Mouse (Mus musculus) midbrain, embryonic 12.5 days (tissue): ENCODE measurements around the gene Slc25a10. TPM values are rescaled to one million over a fixed set of nuclear protein-coding genes. Genes with fewer than 3 reads are reported as not detected.
A peak's percentile ranks its signal among the peaks of the same experiment; 100 is the strongest.

ENCODE experiments used
- ATAC-seq: fragments of 200-750 bp; cut with Nextera tagmentation; 2 replicates; pipeline ENCODE4 v1.8.0; 2017; ENCODE audit warnings: low read depth, moderate TSS enrichment, moderate library complexity; ENCODE audit not compliant: low FRiP score
- H3K27ac ChIP-seq: fragments of 300-500 bp; sonication (generic); replicated peaks from 2 replicates; pipeline ENCODE4 v1.5.1; 2016; ENCODE audit warnings: mild to moderate bottlenecking
- H3K27me3 ChIP-seq: fragments of 300-500 bp; sonication (generic); 2 replicates; pipeline ENCODE4 v1.6.1; 2016; ENCODE audit warnings: mild to moderate bottlenecking
- H3K36me3 ChIP-seq: fragments of 300-500 bp; sonication (generic); 2 replicates; pipeline ENCODE4 v1.6.1; 2016
- H3K4me1 ChIP-seq: fragments of 300-500 bp; sonication (generic); 2 replicates; pipeline ENCODE4 v1.6.1; 2016
- H3K4me2 ChIP-seq: fragments of 300-500 bp; sonication (generic); replicated peaks from 2 replicates; pipeline ENCODE4 v1.6.1; 2016; ENCODE audit warnings: mild to moderate bottlenecking, moderate library complexity
- H3K4me3 ChIP-seq: fragments of 300-500 bp; sonication (generic); 2 replicates; pipeline ENCODE4 v1.5.1; 2016; ENCODE audit warnings: mild to moderate bottlenecking
- H3K9ac ChIP-seq: fragments of 300-500 bp; sonication (generic); replicated peaks from 2 replicates; pipeline ENCODE4 v1.6.1; 2016; ENCODE audit warnings: mild to moderate bottlenecking, moderate library complexity
- H3K9me3 ChIP-seq: fragments of 300-500 bp; sonication (generic); 2 replicates; pipeline ENCODE4 v1.6.1; 2016; ENCODE audit warnings: mild to moderate bottlenecking
- WGBS: fragments of 180-500 bp; shearing (Covaris S2); methylation state at CpG from one replicate; pipeline ENCODE4 v1.1.7; 2016; 5-methylcytosine and 5-hydroxymethylcytosine counted together
- polyA plus RNA-seq: library from polyadenylated mRNA; unstranded; fragments of >200 nt; fragmentation: Nextera tagmentation; extraction: Ambion mirVana; gene quantifications from 2 replicates; pipeline ENCODE4 v1.2.1, GENCODE M21; 2016

Gene Slc25a10
- polyA plus RNA-seq, 1 experiment from 2014 or later = 37.7 TPM

DNA sequence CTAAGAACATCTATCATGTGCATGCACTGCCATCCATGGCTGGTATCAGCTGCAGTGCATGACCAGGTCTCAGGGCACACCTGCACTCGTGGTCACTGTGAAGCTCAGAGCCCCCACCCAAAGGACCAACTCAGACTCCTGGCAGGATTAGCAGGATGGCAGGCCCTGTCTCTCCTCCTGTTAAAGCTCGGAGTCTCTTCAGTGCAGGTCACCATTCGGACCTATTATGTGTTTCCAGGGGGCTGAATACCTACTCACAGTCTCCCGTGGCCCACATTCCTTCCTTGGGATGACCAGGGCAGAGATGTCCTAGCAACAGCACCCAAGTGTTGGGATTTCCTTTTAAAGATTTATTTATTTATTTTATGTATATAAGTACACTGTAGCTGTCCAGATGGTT lies 25.5 kb downstream of the Slc25a10 start:
- 64% methylated on average over 4 of the region's 4 CpGs for WGBS
- H3K4me1 ChIP-seq = no peaks in the 10 kb centered on the region
- no peak overlapping the region for H3K4me3 ChIP-seq
- no peak for ATAC-seq
- no peak overlapping the region for H3K4me2 ChIP-seq
- no peak overlapping the region for H3K27ac ChIP-seq
- peaks cover 14% of the 10 kb centered on the region; the same call in 1 of the 2 replicates for H3K27me3 ChIP-seq
- no peaks in the 10 kb centered on the region for H3K36me3 ChIP-seq
- no peak overlapping the region for H3K9ac ChIP-seq
- H3K9me3 ChIP-seq = no peaks in the 10 kb centered on the region

DNA sequence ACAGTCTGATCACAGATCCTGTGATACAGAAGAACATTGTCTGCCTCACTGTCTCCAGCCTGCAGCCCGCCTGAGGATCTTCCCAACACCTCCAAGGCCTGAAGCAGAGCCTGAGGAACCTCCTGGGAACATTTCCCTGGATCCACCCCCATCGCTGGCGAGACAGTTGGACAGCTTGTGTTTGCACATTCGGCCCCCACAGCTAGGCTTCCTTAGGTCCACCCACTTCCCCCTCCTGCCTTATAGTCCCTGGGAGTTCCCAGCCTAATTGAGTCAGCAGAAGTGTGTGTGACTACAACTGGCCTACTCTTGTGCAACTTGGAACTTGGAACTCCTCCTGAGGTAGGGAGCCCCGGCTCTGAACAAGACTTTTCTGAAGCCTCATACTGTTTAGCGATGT lies 26.4 kb downstream of the Slc25a10 start:
- Histone ChIP-seq H3K9ac (no peak overlapping the region), H3K27ac (no peak overlapping the region), H3K36me3 (no peaks in the 10 kb centered on the region), H3K4me1 (no peaks in the 10 kb centered on the region), H3K4me3 (no peak overlapping the region), H3K4me2 (no peak overlapping the region), H3K27me3 (peaks cover 14% of the 10 kb centered on the region; the same call in 1 of the 2 replicates), H3K9me3 (no peaks in the 10 kb centered on the region)
- ATAC-seq = no peak
- WGBS = 68% methylated on average over 6 of the region's 6 CpGs

DNA sequence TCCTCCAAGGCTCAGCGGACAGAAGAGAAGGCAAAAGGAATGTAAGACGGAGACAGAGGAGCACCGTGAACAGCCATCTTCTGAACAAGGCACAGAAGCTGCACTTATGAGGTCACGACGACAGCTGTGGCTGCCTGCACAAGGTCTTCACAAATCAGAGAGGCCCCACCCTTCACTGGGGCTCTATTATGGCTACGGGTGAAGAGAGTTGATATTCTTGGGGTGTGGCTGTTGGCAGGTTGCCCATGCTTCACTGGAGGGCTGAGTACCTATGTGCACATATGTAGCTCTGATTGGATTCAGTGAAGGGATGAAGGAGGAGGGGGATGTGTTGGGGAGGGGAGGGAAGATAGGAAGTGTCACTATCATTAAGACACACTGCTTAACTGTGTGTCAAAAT lies 26.9 kb downstream of the Slc25a10 start:
- Histone ChIP-seq H3K27ac (no peak overlapping the region), H3K9me3 (no peaks in the 10 kb centered on the region), H3K4me2 (no peak overlapping the region), H3K9ac (no peak overlapping the region), H3K4me3 (no peak overlapping the region), H3K4me1 (no peaks in the 10 kb centered on the region), H3K27me3 (peaks cover 14% of the 10 kb centered on the region; the same call in 1 of the 2 replicates), H3K36me3 (no peaks in the 10 kb centered on the region)
- 85% methylated on average over 6 of the region's 6 CpGs for WGBS
- no peak for ATAC-seq

DNA sequence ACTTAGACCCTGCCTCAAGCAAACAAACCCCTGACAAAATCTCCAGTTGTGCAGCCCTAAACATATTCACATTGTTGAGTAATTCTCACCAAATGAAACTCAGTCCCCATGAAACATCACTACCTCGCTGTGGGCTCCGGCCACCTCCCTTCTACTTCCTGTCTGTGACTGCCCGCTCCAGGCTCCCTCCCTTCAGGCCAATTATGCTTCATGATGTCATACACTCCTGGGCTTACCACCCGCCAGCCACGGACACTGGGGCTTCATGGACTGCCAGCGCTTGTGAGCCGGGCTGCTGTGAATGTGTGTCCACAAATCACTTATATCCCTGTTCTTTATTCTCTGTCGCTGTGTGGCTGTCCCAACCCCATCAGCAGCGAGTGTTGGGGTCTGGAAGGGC lies 28.1 kb downstream of the Slc25a10 start:
- H3K4me1 ChIP-seq = no peaks in the 10 kb centered on the region
- no peaks in the 10 kb centered on the region; the same call in 1 of the 2 replicates for H3K9me3 ChIP-seq
- no peak overlapping the region for H3K4me3 ChIP-seq
- no peak overlapping the region for H3K27ac ChIP-seq
- H3K9ac ChIP-seq = no peak overlapping the region
- WGBS = 61% methylated on average over 9 of the region's 9 CpGs
- H3K27me3 ChIP-seq = peaks cover 14% of the 10 kb centered on the region; the same call in 1 of the 2 replicates
- no peak for ATAC-seq
- no peak overlapping the region for H3K4me2 ChIP-seq
- H3K36me3 ChIP-seq = no peaks in the 10 kb centered on the region

DNA sequence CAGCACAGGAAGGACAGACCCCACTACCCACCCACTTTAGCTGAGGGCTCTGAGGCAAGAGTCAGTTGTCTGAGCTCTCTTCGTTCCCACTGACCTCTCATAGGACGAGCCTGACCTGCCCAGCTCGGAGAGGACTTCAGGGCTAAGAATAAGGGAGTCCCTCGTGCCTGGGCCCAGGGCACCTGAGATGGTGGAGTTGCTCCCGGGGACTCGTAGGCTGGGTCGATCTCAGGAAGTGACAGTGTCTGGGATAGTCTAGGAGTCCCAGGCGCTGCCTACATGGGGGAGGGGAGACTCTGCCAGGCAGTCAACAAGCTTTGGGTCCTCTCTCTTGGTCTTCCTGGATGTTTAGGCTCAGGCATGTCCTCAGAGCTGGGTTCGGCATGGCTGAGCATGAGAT lies 28.9 kb downstream of the Slc25a10 start:
- Histone ChIP-seq H3K4me1 (no peaks in the 10 kb centered on the region), H3K27ac (no peak overlapping the region), H3K9ac (no peak overlapping the region), H3K9me3 (no peaks in the 10 kb centered on the region; the same call in 1 of the 2 replicates), H3K36me3 (no peaks in the 10 kb centered on the region), H3K4me2 (no peak overlapping the region), H3K27me3 (peaks cover 14% of the 10 kb centered on the region; the same call in 1 of the 2 replicates), H3K4me3 (no peak overlapping the region)
- ATAC-seq = no peak
- 79% methylated on average over 9 of the region's 9 CpGs for WGBS

DNA sequence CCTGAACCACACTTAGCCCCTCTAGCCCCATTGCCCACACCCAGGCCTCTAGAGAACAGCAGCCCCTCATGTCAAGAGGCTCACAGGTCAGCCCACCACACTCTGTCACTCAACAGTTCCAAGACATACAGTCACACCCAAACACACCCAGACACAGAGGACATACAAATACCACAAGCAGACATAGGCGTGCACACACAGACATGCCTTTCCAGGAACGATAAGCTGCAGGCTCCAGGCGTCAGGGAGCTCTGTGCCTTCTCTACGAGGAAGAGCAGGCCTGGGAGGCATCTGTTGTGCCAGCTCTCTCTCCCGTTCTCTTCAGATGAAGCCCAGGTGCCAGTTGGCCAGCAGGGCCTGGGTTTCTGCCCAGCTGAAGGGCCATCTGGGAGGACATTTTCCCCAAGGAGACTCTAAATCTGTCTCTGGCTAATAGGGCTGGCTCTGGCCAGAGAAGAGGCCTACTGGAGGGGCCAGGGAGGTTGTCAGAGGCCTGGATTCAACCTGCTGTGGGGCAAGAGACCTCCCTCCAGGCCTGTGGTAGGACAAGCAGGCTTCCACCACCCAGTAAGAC lies 29.4 kb downstream of the Slc25a10 start:
- Histone ChIP-seq H3K4me2 (no peak overlapping the region), H3K36me3 (no peaks in the 10 kb centered on the region), H3K27me3 (peaks cover 12% of the 10 kb centered on the region; the same call in 1 of the 2 replicates), H3K9me3 (no peaks in the 10 kb centered on the region; the same call in 1 of the 2 replicates), H3K9ac (no peak overlapping the region), H3K4me3 (no peak overlapping the region), H3K4me1 (no peaks in the 10 kb centered on the region), H3K27ac (no peak overlapping the region)
- whole genome bisulfite sequencing = 85% methylated on average over 5 of the region's 5 CpGs
- ATAC-seq = no peak

DNA sequence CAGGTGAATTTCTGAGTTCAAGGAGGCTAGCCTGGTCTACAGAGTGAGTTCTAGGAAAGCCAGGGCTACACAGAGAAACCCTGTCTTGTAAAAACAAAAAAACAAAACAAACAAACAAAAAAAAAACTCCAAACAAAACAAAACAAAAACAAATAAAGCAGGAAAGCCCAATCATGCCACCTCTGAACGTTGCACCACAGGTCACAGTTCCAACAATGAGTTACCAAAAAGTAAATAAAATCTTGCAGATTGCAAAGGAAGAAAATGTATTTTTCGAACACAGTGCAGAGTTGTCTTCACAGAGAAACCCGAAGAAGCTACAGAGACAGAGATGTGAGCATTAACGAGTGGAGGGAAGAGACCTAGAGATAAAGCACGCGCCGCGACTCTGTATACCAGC lies 30.9 kb downstream of the Slc25a10 start:
- WGBS = 86% methylated on average over 8 of the region's 8 CpGs
- no peaks in the 10 kb centered on the region; the same call in 1 of the 2 replicates for H3K9me3 ChIP-seq
- no peaks in the 10 kb centered on the region for H3K36me3 ChIP-seq
- H3K9ac ChIP-seq = no peak overlapping the region
- ATAC-seq = no peak
- no peaks in the 10 kb centered on the region for H3K4me1 ChIP-seq
- H3K27ac ChIP-seq = no peak overlapping the region
- no peak overlapping the region for H3K4me3 ChIP-seq
- H3K27me3 ChIP-seq = 0 out of 2 replicates have a peak, but pooled peaks cover 7% of the 10 kb centered on the region
- no peak overlapping the region for H3K4me2 ChIP-seq

DNA sequence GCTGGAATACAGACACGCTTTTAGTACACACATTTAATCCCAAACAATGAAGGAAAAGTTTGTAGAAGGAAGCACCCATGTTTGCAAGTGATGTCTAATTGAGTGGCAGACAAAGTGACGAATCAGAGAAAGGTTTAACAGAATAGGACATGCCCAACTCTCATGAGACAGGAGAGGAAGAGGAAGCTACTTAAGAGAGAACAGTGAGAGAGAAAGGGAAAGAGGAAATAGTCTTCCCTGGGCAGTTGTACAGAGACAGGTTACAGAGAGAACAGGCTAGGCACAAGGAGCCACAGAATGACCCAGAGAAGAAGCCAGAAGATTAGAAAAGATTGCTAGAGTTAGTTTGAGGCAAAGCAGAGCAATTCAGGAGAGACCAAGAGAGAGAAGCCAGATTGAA lies 34.3 kb downstream of the Slc25a10 start:
- no peak overlapping the region for H3K4me3 ChIP-seq
- no peaks in the 10 kb centered on the region; the same call in 1 of the 2 replicates for H3K9me3 ChIP-seq
- H3K27me3 ChIP-seq = peaks cover 35% of the 10 kb centered on the region
- no peak overlapping the region for H3K9ac ChIP-seq
- H3K36me3 ChIP-seq = no peaks in the 10 kb centered on the region
- peaks cover 8% of the 10 kb centered on the region for H3K4me1 ChIP-seq
- no peak overlapping the region for H3K4me2 ChIP-seq
- no peak for ATAC-seq
- 76% methylated on average over 2 of the region's 2 CpGs for WGBS
- no peak overlapping the region for H3K27ac ChIP-seq

DNA sequence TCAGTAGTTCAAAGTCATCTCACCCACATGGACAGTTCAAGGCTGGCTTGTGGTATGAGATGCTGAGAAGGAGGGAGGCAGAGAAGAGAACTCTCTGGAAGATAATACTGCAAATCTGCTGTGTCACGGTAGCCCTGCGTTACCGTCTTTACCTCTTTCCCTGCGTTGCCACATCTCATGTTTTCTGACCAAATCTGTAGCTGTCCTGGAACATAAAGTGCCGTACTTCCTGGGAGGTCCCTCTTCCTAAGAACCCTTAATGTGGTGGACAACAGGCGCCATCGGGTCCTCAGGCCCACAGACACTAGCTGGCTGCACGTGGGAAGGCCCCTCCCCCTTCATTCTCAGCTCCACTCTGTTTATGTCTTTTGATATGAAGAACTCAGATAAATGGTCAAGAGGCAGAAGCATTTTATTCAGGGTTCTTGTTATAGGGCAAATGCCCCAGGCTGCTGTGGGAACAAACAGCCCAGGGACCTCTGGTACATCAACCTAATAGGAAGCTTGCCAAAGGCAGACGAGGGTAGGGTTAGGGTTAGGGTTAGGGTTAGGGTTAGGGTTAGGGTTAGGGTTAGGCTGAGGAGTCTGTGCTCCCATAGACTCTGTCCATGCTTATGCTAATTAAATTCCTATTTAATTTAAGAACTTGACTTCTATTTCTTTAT lies 36.2 kb downstream of the Slc25a10 start:
- Histone ChIP-seq H3K4me3 (no peak overlapping the region), H3K27me3 (peaks cover 54% of the 10 kb centered on the region), H3K4me1 (peaks cover 8% of the 10 kb centered on the region), H3K36me3 (no peaks in the 10 kb centered on the region), H3K4me2 (no peak overlapping the region), H3K9ac (no peak overlapping the region), H3K9me3 (no peaks in the 10 kb centered on the region; the same call in 1 of the 2 replicates), H3K27ac (no peak overlapping the region)
- 86% methylated on average over 9 of the region's 9 CpGs for WGBS
- no peak for ATAC-seq

DNA sequence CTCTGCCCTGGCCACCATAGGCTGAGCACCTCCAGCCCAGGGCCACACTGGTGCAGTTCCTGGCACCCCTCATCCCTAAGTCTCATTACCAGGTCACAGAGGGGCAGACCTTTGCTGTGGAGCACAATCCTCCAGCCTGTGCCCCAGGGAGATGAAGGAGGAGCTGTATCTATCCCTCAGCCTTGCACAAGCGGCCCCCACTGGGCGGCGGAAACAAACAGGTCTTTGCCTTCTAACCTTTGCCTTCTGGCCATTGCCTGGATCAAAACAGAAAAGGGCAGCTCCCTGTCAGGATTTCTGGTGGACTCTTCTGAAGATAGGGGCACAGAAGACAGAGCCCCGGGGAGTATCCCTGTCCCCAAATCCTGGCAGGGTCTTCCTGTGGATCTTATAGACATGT lies 37.3 kb downstream of the Slc25a10 start:
- WGBS = 40% methylated on average over 4 of the region's 4 CpGs
- no peak overlapping the region for H3K9ac ChIP-seq
- no peak overlapping the region for H3K4me3 ChIP-seq
- H3K27ac ChIP-seq = no peak overlapping the region
- no peak overlapping the region for H3K4me2 ChIP-seq
- H3K9me3 ChIP-seq = no peaks in the 10 kb centered on the region; the same call in 1 of the 2 replicates
- H3K36me3 ChIP-seq = no peaks in the 10 kb centered on the region
- ATAC-seq = no peak
- peaks cover 64% of the 10 kb centered on the region for H3K27me3 ChIP-seq
- H3K4me1 ChIP-seq = peaks cover 8% of the 10 kb centered on the region

DNA sequence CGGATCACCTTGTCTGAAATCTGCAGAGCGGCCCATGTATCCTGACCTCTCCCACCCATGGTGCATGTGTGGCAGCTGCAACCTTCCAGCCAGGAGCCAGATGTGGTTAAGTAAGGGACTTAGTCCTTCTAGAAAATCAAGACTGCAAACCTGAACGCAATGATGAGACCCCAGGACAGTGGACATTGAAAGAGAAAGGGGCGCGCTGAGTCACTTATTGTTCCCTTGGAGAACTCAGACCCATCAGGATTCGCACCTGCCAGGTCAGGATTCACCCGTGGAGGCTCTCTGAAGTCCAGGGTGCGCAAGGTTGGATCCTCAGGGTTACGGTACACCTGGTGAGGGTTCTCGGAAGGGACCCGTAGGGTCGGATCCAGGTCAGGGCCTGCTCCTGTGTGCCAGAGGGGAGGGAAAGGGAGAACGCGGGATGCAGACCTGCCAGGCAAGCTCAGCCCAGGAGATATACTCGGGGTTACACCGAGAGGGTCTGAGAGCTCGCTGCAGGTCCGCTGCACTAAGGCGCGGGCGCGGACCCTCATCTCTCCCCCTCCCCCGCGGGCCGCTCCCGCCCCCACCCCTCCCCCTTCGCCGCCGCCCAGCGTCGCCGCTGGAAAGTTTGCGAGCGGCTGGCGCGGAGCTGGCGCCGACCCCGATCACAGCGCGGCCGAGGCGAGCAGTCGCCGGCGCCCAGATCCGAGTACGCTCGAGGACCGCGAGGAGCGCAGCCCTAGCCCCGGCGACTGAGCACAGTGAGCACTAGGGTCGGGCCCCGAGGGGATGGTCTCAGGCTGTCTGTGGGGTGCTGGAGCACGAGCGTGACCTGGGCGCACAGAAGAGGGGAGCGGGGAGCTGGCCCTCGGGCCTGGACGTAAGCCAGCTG lies 38.7 kb downstream of the Slc25a10 start, which contains the start of gene Gcgr:
Gene Gcgr (plus strand): TSS at position 615 of the 880 bp plus-strand sequence.
- WGBS = 8% methylated on average over 50 of the region's 62 CpGs
- H3K4me3 ChIP-seq = peak within 1 kb of the TSS; percentile 37
- peak within 1 kb of the TSS; percentile 50 for H3K9ac ChIP-seq
- H3K36me3 ChIP-seq = no peaks in the 10 kb centered on the region
- H3K27ac ChIP-seq = no peak within 1 kb of the TSS
- peaks cover 77% of the 10 kb centered on the region for H3K27me3 ChIP-seq
- H3K9me3 ChIP-seq = no peaks in the 10 kb centered on the region
- H3K4me1 ChIP-seq = peaks cover 8% of the 10 kb centered on the region
- no peak for ATAC-seq
- H3K4me2 ChIP-seq = peak within 1 kb of the TSS; percentile 54

DNA sequence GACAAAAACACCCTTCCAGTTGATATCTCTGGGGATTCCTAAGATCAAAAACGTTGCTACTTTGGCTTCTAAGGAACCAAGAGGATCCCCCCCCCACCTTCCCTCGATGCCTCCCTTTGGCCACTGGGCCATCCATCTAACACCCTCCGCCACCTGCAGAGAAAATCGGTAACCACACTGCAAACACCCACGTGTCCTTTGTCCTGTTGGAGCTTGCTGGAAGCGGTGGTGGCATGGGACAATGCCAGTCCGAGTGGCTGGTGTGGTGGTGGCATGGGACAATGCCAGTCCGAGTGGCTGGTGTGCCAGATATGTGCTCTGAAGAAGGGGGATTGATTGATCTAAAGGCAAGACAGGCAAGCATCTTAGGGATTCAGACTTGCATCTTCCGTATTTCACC lies 40.0 kb downstream of the Slc25a10 start:
- no peak overlapping the region for H3K27ac ChIP-seq
- H3K4me1 ChIP-seq = peaks cover 8% of the 10 kb centered on the region
- H3K4me2 ChIP-seq = no peak overlapping the region
- H3K36me3 ChIP-seq = no peaks in the 10 kb centered on the region
- 28% methylated on average over 9 of the region's 9 CpGs for whole genome bisulfite sequencing
- H3K27me3 ChIP-seq = peaks cover 85% of the 10 kb centered on the region
- no peak overlapping the region for H3K4me3 ChIP-seq
- no peak for ATAC-seq
- no peaks in the 10 kb centered on the region for H3K9me3 ChIP-seq
- H3K9ac ChIP-seq = no peak overlapping the region
